Mouse (Mus musculus) ovary, postnatal 14 days (tissue): ENCODE data around the gene Gm20696.

Experiments
- DNase-seq: peaks from one replicate; pipeline ENCODE4 v3.0.0; 2022; ENCODE audit warnings: low spot score

Gm20696 gene

GRCm38 (mm10) chr6:99325461-99325860 is 341.1 kb downstream of the Gm20696 start:
- DNase-seq = no peak

- no peak for DNase-seq
Observed at GRCm38 (mm10) chr6:99322132-99322904, 344.3 kb downstream of the Gm20696 start.

- DNase-seq = no peak
Observed at GRCm38 (mm10) chr6:99320444-99320843, 346.2 kb downstream of the Gm20696 start.

GRCm38 (mm10) chr6:99319415-99320405 is 346.9 kb downstream of the Gm20696 start:
- DNase-seq = no peak

DNA sequence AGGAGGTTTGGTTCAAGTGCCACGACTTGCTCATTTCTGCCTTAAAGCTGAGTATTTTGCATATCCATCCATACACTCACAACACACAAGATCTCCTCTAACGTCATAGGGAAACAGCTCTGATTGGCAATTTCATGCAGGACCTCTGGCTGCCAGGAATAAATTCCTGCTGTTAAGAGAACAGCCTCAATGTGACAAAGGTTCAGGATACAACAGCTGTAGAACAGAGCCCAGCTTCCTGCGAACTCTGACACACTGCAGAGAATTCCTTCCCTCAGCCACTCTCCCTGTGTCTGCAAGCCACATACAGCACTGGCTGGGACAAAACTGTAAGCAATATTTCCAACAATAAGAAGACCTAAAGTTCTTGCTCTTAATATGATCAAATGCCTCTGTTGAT is 351.9 kb downstream of the Gm20696 start:
- DNase-seq = no peak

GRCm38 (mm10) chr6:99310529-99310928 is 356.1 kb downstream of the Gm20696 start:
- DNase-seq = no peak

DNA sequence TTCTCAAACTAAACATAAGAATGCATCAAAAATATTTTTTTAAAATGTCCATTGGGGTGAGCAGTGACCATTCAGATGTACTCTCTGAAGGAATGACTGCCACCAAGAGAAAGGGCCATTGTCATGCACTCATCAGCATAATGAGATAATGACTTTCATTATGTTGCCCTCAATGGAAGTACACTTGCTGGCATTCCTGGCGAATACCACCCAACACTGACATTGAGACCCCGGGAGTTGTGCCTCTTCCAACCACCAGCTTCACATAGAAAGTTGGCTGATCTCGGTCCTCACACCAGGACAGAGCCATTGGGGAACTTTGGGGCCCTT is 356.5 kb downstream of the Gm20696 start:
- no peak for DNase-seq

- no peak for DNase-seq
Observed at GRCm38 (mm10) chr6:99309466-99310170, 357.0 kb downstream of the Gm20696 start.

DNA sequence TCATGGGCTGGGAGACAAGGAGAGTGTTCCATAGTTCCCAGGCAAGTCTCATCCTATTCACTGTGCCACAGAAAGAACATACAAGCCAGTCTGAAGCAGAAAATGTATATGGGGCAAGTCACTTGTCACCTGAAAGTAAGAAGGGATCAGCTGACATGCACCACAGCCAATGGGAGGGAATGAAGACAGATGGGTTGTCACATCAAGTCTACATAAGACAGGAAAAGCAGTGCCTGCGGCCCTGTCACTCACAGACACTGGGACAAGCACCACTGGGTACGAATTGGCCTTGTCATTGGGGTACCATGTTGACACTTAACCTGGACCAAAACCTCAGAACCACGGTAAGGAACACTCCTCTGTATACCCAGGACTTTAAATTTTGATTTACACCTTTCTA is 360.8 kb downstream of the Gm20696 start:
- DNase-seq = no peak

DNA sequence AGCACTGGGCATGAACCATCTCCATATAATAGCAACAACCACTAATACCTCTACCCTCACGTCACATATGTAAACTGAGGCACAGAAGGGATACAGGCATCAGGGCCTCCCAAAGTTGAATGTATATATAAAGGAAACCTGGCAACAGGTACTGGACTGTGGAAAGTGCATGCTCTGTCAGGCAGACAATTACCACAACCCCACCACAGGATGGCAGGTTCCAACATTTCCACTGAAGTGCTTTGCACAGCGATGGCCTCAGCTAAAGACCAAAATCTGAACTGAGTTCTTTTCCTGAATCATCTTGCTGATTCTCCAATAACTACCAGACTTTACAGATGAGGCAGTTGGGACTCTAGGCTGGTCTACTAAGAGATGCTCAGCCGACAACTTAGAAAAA is 361.4 kb downstream of the Gm20696 start:
- no peak for DNase-seq

- DNase-seq = no peak
Observed at GRCm38 (mm10) chr6:99302662-99303435, 363.7 kb downstream of the Gm20696 start.

DNA sequence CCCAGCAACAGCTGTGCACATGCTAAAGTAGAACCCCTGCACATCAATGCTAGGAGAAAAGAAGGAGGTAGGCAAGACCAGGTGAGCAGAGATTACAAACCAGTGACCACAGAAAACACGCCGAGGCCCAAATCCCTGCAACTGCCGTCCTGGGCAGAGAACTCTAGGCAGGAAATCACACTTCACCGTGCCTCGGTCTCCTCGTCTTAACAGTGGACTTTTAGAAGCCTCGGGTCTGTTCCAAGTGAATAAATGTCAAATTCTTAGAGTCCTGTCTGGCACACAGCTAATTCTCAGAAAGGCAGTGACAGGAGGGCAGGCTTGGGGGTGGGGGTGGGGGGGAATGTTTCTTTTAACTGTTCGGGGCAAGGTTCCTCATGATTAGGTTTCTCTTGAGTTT is 364.7 kb downstream of the Gm20696 start:
- DNase-seq = no peak

GRCm38 (mm10) chr6:99300235-99300634 is 366.4 kb downstream of the Gm20696 start:
- no peak for DNase-seq

DNA sequence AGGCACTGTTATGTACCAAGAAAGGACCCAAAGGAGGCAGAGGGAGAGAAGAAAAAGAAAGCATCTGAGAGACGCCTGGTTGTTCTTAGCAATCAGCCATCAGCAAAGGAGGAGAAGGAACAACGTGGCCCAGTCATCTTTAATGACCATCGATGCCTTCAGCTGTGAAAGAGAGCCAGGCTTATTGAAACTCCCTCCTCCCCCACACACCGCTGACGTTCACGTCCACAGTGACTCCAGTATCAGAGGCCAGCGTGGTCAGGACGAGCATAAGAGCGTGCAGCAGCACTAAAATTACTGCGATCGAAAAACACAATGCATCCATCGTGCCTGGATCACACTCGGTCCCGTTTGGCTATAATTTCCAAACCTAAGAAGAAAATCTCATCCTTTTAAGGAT is 367.4 kb downstream of the Gm20696 start:
- DNase-seq = no peak

- no peak for DNase-seq
Observed at GRCm38 (mm10) chr6:99297535-99297934, 369.1 kb downstream of the Gm20696 start.

GRCm38 (mm10) chr6:99295495-99295894 is 371.1 kb downstream of the Gm20696 start:
- DNase-seq = peak; percentile 8

- DNase-seq = no peak
Observed at GRCm38 (mm10) chr6:99289220-99289619, 377.4 kb downstream of the Gm20696 start.

GRCm38 (mm10) chr6:99285026-99285425 is 381.6 kb downstream of the Gm20696 start:
- no peak for DNase-seq

- DNase-seq = no peak
Observed at GRCm38 (mm10) chr6:99284019-99284418, 382.6 kb downstream of the Gm20696 start.

GRCm38 (mm10) chr6:99282866-99283657 is 383.5 kb downstream of the Gm20696 start:
- no peak for DNase-seq

DNA sequence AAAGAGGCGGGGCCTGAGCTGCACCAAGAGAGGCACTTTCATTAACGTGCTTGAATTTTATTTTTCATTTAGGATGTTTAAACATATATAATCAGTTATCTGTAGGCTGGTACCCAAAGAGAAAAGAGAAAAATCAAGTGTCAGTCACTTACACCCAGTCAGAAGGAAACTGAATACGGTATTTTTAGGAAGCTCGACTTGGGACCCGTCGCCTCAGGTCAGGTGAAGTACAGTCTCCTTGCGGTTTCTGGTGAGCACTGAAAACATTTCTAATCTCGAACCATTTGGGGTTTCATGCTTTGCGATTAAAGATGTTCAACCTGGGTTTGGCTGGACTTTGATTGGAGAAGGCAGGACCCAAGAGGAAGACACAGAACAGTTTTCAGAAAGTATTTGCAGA is 385.2 kb downstream of the Gm20696 start:
- DNase-seq = no peak
